Mouse (Mus musculus) adrenal gland, postnatal 25 days (tissue): Measurements from ENCODE around the gene Midn. TPM values are rescaled to one million over a fixed set of nuclear protein-coding genes. Genes with fewer than 3 reads are reported as not detected.
A peak's percentile ranks its signal among the peaks of the same experiment; 100 is the strongest.

Experiments
- DNase-seq: peaks from one replicate; pipeline ENCODE4 v3.0.0; 2021; ENCODE audit warnings: mixed read lengths
- total RNA-seq: library from RNA; stranded (reverse); gene quantifications from 2 replicates; pipeline ENCODE4 v1.2.3, GENCODE M21; 2021

Midn gene
- total RNA-seq, 1 experiment from 2014 or later, result 97.4 TPM

DNA sequence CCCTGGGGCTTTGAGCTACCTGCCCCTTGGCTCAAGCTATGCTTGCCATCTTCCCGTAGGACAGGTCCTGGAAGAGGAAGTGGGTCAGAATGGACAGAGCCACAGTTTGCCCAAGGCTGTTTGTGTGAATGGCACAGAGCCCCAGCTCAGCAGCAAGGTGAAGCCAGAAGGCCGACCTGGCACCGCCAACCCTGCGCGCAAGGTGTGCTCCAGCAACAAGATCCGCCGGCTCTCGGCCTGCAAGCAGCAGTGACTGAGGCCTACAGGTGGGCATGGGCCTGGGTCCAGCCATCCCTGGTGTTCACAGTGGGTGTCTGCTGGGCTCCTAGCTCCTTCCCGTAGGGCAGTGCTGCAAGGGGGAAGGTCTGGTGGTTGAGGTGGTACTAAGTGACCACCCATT lies 18.2 kb upstream of the Midn start:
- DNase-seq, result no peak

- no peak for DNase-seq
Observed at GRCm38 (mm10) chr10:80130403-80131031, 17.6 kb upstream of the Midn start.

GRCm38 (mm10) chr10:80131316-80131951 lies 16.6 kb upstream of the Midn start:
- DNase-seq, result peak; percentile 71

GRCm38 (mm10) chr10:80131952-80132350 lies 16.1 kb upstream of the Midn start:
- no peak for DNase-seq

DNA sequence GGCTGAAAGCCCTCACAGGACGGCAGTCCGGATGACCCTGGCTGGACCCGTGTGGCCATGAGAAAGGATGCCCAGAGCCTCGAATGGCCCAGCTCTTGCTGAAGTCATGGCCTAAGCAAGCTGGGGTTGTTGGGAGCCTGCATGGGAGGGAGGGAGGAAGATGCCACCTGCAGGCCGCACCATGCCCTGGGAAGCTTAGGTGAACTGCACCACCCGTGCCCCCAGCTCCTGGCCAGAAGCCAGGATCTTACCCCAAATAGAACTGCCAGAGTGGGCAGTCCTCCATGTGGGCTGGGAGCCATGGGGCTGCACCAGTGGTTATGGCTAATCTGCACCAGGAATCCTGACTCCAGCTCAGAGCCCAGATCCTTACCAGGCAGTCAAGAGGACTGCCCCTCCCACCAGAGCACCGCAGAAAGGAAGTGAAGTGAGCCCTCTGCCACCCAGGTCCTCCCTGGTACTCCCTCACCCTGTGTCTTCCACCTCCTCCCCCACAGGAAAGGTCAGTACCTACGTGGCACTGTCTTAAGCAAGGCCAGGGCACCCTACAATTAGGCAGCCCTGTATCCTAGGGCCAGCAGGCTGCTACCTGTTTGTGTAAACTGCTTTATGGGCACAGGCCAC lies 14.7 kb upstream of the Midn start:
- no peak for DNase-seq

- no peak for DNase-seq
Observed at GRCm38 (mm10) chr10:80134421-80134820, 13.7 kb upstream of the Midn start.

DNA sequence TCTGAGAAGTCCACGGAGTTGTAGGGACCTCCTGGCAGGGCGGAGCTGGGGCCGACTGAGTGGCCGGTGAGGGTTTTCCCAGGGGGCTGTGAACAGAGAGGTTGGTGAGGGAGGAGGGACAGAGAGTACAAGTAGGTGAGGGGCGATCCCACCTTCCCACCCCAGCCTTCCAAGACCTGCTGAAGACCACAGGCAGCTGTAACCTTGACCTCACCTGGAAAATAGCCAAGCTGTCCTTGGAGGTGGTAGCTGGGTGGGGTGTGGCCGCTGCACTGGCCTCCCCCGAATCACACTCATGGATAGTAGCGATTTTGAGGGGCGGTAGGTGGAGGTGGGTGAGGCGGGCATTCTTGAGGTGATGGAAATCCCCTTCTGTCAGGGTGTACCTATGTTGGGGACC lies 12.9 kb upstream of the Midn start:
- DNase-seq, result no peak

- no peak for DNase-seq
Observed at GRCm38 (mm10) chr10:80135641-80136040, 12.4 kb upstream of the Midn start.

- DNase-seq, result no peak
Observed at GRCm38 (mm10) chr10:80136179-80136951, 11.7 kb upstream of the Midn start.

DNA sequence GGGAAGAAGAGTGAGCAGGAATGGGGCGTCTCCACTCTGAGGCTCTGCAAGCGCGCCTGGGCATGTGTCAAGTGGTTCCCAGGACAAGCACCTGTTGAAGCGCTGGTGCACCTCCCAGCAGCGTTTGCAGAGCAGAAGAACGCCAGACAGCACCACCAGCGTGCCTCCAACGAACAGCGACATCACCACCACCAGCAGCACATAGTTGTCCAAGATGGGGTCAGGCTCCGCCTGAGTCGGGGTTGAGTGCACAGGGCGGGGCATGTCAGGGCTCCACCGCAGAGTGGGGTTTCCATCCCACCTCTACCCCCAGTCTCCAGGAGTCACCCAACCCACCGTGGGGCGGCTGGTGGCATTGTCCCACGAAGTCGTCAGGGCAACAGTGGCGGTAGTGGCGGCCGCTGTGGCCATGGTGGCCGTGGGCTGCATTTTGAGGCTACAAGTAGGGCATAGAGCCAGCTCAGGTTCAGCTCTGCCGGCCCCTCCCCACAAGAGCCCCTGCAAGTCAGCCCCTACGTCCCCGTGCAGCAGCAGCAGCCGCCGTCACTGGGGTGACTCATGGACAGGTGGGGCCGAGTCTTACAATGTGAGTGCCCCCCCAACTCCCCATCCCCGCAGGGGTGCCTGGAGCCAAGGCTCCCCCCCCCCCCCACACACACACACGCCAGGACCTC lies 11.0 kb upstream of the Midn start:
- no peak for DNase-seq

DNA sequence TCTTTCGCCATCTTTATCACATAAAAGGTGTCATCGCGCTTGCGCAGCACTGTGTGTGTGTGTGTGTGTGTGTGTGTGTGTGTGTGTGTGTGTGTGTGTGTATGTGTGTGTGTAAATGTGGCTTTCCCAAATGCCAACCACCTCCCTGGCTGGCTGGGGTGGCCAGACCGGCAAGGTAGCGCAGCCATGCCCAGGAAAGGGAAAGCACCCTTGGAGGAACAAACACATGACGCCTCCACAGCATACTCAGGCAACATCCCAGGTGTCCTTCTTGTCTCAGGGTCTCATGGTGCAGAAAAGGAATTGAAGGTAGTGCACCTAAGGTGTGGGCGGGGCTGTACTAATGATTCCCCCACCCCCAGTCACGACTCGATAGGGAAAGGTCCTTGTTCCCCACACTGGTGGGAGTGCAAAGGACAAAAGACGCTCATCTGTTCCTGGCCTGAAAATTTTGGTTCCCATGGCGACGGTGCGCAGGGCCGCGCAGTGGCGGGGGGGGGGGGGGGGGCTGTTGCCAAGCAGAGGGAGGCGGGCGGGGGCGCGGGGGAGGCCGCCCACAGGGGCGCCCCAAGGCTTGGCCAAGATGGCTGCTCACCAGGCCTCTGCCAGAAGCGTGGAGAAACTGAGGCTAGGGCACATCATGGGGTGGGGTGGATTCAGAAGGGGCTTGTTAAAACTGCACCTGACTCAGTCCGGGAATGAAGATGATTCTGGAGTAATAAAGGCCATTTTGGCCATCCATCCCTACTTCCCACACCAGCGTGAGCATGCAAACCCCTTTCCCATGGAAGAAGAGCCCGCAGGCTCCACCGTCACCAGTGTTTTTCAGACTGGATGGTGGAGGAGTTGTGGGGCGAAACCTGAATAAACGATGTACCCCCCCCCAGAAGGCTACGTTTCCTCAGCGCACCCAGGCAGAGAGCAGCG lies 10.2 kb upstream of the Midn start:
- DNase-seq, result no peak

GRCm38 (mm10) chr10:80138553-80139438 lies 9.3 kb upstream of the Midn start, which contains the start of gene Atp5d:
Atp5d (plus strand) TSS chr10:80138632.
- DNase-seq, result peak; percentile 76

DNA sequence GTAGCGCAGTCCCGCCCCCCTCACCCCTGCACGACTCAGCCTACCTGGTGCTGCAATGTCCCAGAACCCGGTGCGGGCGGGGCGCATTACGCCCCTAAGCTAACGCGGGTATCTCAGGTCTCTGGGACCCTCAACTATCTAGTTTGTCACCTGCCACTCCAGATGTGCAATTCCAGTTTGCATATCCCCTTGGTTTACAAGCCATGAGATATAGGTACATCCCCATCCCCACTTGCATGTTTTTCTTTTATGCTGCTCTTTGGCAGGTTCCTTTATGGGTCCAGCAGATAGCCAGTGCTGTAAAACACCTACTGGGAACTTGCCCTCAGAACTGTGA lies 8.7 kb upstream of the Midn start:
- no peak for DNase-seq

DNA sequence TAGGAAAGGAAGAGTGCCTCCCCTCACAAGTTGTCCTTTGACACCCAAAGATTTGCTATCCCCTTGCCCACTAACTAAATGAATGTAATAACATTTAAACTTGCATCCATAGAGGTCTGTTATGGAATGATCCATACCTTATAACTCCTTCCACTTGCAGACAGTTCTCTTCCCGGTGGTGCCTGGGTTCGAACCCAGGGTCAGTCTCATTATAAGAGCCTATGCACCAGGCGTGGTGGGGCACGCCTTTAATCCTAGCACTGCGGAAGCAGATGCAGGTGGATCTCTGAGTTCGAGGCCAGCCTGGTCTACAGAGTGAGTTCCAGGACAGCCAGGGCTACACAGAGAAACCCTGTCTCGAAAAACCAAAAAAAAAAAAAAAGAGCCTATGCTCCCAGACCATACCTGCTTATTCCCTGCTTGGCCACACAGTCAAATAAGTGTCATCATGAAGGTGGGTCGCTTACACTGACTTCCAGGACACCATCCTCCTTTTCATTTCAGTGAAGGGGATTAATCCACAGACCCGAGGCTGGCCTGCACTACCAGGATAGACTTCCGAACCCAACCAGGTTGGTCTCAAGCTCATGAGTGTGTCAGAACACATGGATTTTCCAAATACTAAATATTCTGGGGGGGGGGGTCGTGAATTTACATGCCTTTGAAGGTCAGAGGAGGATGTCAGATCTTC lies 8.0 kb upstream of the Midn start:
- DNase-seq, result no peak

DNA sequence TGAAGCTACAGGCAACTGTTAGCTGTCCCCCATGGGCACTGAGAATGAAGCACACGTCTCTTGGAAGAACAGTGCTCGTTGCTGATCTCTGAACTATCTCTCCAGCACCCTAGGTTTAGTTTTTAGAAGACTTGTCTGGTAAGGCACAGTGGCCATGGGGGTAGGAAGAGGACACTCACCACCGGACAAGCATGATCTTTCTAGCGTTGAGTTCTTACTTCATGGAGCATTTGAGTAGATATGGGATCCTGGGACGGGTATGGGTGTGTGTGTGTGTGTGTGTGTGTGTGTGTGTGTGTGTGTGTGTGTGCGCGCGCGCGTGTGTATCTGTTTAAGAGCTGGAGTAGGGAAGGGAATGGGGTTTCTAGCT lies 7.4 kb upstream of the Midn start, which contains the start of gene Cbarp:
Gene Cbarp, minus strand, starts transcription at position 170 of the 370 bp plus-strand sequence.
- no peak for DNase-seq

GRCm38 (mm10) chr10:80141243-80141642 lies 6.8 kb upstream of the Midn start:
- peak; percentile 95 for DNase-seq

GRCm38 (mm10) chr10:80141786-80142529 lies 6.1 kb upstream of the Midn start:
- peak; percentile 91 for DNase-seq

- DNase-seq, result no peak
Observed at GRCm38 (mm10) chr10:80142530-80142925, 5.5 kb upstream of the Midn start.

DNA sequence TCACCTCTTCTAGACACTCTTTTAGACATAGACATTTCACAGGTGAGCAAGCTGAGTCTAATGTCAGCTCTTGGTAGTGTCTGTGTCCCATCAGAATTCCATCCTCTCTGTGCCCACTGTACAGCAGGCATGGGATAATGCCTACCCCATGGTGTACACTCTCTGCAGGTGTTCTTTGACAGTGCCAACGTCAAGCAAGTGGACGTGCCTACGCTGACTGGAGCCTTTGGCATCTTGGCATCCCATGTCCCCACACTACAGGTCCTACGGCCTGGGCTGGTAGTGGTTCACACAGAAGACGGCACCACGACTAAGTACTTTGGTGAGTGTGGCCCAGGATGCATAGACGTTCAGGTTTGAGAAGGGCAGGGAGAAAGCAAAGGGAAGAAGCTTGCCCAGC lies 4.4 kb upstream of the Midn start:
- DNase-seq, result no peak
